Mouse (Mus musculus): ENCODE results near the gene Sorcs2.

DNA sequence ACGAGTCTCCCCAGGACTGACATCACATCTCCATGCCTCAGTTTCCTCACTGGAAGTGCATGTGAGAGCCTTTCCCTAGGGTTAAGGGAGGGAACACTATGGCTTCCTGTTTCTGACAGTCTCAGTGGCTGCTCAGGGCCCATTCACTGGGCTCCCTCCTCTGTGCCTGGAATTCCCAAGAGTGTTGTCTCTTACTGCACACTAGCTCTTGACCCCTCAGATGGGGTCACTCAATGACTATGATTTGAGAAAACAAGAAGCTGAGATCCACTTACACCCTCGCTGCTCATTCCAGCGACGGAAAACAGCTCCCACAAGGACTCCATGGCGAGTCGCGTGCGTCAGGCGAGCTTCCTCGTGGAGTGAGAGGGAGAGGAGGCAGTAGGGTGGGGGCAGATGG, 296.8 kb downstream of the Sorcs2 start:
- no peak for TF ChIP-seq CTCF (IDR thresholded peaks at IDR 0.05; ENCODE audit: borderline replicate concordance, control insufficient read depth, extremely low read depth, insufficient read depth, low read length, poor library complexity)
- no peak for TF ChIP-seq POLR2A (IDR thresholded peaks at IDR 0.05; ENCODE audit: control insufficient read depth, extremely low read depth, insufficient read depth, low read length, poor library complexity)

Measured in thymus, adult 2 months (tissue).